Comparison of ENCODE assay signal across 8 mouse cellular contexts in the genomic region with DNA sequence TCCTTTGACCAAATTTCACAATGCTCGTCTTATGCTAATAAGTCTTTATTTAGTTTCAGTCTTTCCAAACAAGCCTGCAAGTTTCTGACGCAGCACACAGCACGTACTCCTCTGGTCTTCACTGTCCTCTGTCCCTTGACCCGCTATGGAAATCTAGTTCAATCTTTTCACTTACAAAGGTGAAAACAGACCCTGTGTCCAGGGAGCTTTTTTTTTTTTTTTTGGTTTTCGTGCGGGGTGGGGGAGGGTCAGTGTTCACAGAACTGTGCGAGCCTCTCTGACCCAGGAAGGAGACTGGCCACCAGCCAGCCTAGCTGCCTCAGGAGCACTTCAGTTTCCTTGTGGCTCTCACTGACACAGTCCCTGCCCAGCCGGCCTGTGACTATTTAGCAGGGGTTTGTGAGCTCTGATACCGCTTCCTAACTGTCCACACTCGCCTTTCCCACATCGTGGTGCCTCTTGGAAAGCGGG. TPM values are rescaled to one million over a fixed set of nuclear protein-coding genes. Genes with fewer than 3 reads are reported as not detected.
DNase-seq lines count a peak whose midpoint lies in the region; ATAC-seq and TF ChIP-seq lines count a peak whose summit lies in the region.

No protein-coding gene starts in this region.

- no peaks in the 10 kb centered on the region for H3K79me2 ChIP-seq in myocyte (ENCODE audit: control insufficient read depth, insufficient read depth)

- WGBS in forebrain, embryonic 10.5 days: 14% methylated on average over 12 of the region's 12 CpGs
- WGBS in heart, embryonic 14.5 days: 5% methylated on average over 12 of the region's 12 CpGs
- WGBS in kidney, embryonic 16.5 days: 15% methylated on average over 12 of the region's 12 CpGs
- 11% methylated on average over 12 of the region's 12 CpGs for WGBS in liver, embryonic 14.5 days (ENCODE audit: insufficient replicate concordance)
- WGBS in stomach, embryonic 15.5 days: 15% methylated on average over 12 of the region's 12 CpGs

- H3K27ac ChIP-seq in forebrain, embryonic 10.5 days: peak overlapping the region; percentile 71
- H3K27ac ChIP-seq in heart, embryonic 14.5 days (replicated peaks in 1 of 2; ENCODE audit: control insufficient read depth in 1 of 2, insufficient read depth in 1 of 2, low read depth in 2 of 2, low read length in 2 of 2): peak overlapping the region; percentile 59 to 72
- H3K27ac ChIP-seq in kidney, embryonic 16.5 days (ENCODE audit: low read length): 0 out of 2 replicates have a peak overlapping the region, but pooled peaks have one; percentile 1
- no peak overlapping the region; the same call in 1 of the 2 replicates for H3K27ac ChIP-seq in liver, embryonic 14.5 days
- peak overlapping the region; percentile 31; the same call in 1 of the 2 replicates for H3K27ac ChIP-seq in stomach, embryonic 15.5 days

- TF ChIP-seq POLR2A in myocyte (IDR thresholded peaks at IDR 0.05; ENCODE audit: insufficient read length, low read depth): no peak

- H3K4me1 ChIP-seq in forebrain, embryonic 10.5 days: peaks cover 27% of the 10 kb centered on the region
- H3K4me1 ChIP-seq in heart, embryonic 14.5 days (ENCODE audit: control insufficient read depth in 2 of 2, insufficient read depth in 2 of 2, low read length in 2 of 2): peaks cover 11 to 15% of the 10 kb centered on the region in 2 experiments
- peaks cover 29% of the 10 kb centered on the region for H3K4me1 ChIP-seq in kidney, embryonic 16.5 days (ENCODE audit: insufficient read depth, low read length)
- peaks cover 0 to 12% of the 10 kb centered on the region in 2 experiments; a peak in 3 of 4 replicates for H3K4me1 ChIP-seq in liver, embryonic 14.5 days (replicated peaks; ENCODE audit: control insufficient read depth in 2 of 2, insufficient read depth in 2 of 2, low read length in 1 of 2)
- H3K4me1 ChIP-seq in stomach, embryonic 15.5 days: 0 out of 2 replicates have a peak, but pooled peaks cover 5% of the 10 kb centered on the region

- no peak overlapping the region for H3ac ChIP-seq in myocyte (ENCODE audit: control insufficient read depth, insufficient read length)

- peak overlapping the region; percentile 26; the same call in 1 of the 2 replicates for H3K4me3 ChIP-seq in forebrain, embryonic 10.5 days
- H3K4me3 ChIP-seq in heart, embryonic 14.5 days (ENCODE audit: control insufficient read depth in 1 of 2, insufficient read depth in 1 of 2, low read depth in 1 of 2, low read length in 2 of 2): peak overlapping the region; percentile 34 to 39
- H3K4me3 ChIP-seq in kidney, embryonic 16.5 days (ENCODE audit: low read length): peak overlapping the region; percentile 18
- H3K4me3 ChIP-seq in liver, embryonic 14.5 days (ENCODE audit: insufficient read depth in 1 of 2, low read depth in 2 of 2, low read length in 2 of 2): peak overlapping the region; percentile 5 to 44; a peak in 2 of 4 replicates
- no peak overlapping the region for H3K4me3 ChIP-seq in myocyte
- H3K4me3 ChIP-seq in stomach, embryonic 15.5 days (replicated peaks): peak overlapping the region; percentile 24; the same call in 1 of the 2 replicates

- H3K27me3 ChIP-seq in forebrain, embryonic 10.5 days (ENCODE audit: poor library complexity, severe bottlenecking): peaks cover 14% of the 10 kb centered on the region
- H3K27me3 ChIP-seq in heart, embryonic 14.5 days (ENCODE audit: control insufficient read depth, insufficient read depth, low read length): no peaks in the 10 kb centered on the region
- H3K27me3 ChIP-seq in kidney, embryonic 16.5 days (ENCODE audit: insufficient read depth, low read length): no peaks in the 10 kb centered on the region
- H3K27me3 ChIP-seq in liver, embryonic 14.5 days (ENCODE audit: control insufficient read depth, insufficient read depth, low read length): no peaks in the 10 kb centered on the region
- H3K27me3 ChIP-seq in myocyte (ENCODE audit: control insufficient read depth, insufficient read depth, insufficient read length): no peaks in the 10 kb centered on the region
- H3K27me3 ChIP-seq in stomach, embryonic 15.5 days (replicated peaks): no peaks in the 10 kb centered on the region

- DNase-seq in thymus, postnatal 4 days: peak; percentile 48
- no peak for DNase-seq in thymus, postnatal 0 days (ENCODE audit: low spot score)
- peak; percentile 32 for DNase-seq in forebrain, embryonic 10.5 days (ENCODE audit: extremely low spot score, low spot score)
- no peak for DNase-seq in liver, embryonic 14.5 days (ENCODE audit: low read depth in 3 of 3, low spot score in 3 of 3)

- no peaks in the 10 kb centered on the region for H3K9me3 ChIP-seq in forebrain, embryonic 10.5 days
- H3K9me3 ChIP-seq in heart, embryonic 14.5 days (ENCODE audit: control insufficient read depth, low read length): no peaks in the 10 kb centered on the region
- H3K9me3 ChIP-seq in kidney, embryonic 16.5 days (ENCODE audit: low read length): no peaks in the 10 kb centered on the region
- H3K9me3 ChIP-seq in liver, embryonic 14.5 days (ENCODE audit: control insufficient read depth, low read length): no peaks in the 10 kb centered on the region
- no peaks in the 10 kb centered on the region for H3K9me3 ChIP-seq in stomach, embryonic 15.5 days

- no peak for TF ChIP-seq EP300 in liver, embryonic 14.5 days (IDR thresholded peaks at IDR 0.05; ENCODE audit: low read depth)

- no peak; the same call in 1 of the 2 replicates for ATAC-seq in heart, embryonic 14.5 days (ENCODE audit: insufficient number of reproducible peaks, insufficient read depth, low FRiP score, low read depth)
- peak; percentile 84; the same call in 1 of the 2 replicates for ATAC-seq in kidney, embryonic 16.5 days (ENCODE audit: low FRiP score, low TSS enrichment)
- peak; percentile 44 for ATAC-seq in liver, embryonic 14.5 days (ENCODE audit: insufficient read depth)
- ATAC-seq in stomach, embryonic 15.5 days (ENCODE audit: insufficient read depth, low FRiP score, low read depth): peak; percentile 65; the same call in 1 of the 2 replicates

- no peaks in the 10 kb centered on the region for H3K36me3 ChIP-seq in forebrain, embryonic 10.5 days (replicated peaks)
- no peaks in the 10 kb centered on the region for H3K36me3 ChIP-seq in heart, embryonic 14.5 days (ENCODE audit: control insufficient read depth, insufficient read depth, low read length)
- H3K36me3 ChIP-seq in kidney, embryonic 16.5 days (ENCODE audit: insufficient read depth, low read length): no peaks in the 10 kb centered on the region
- H3K36me3 ChIP-seq in liver, embryonic 14.5 days (replicated peaks; ENCODE audit: control insufficient read depth, insufficient read depth, low read depth): no peaks in the 10 kb centered on the region
- H3K36me3 ChIP-seq in myocyte (ENCODE audit: control insufficient read depth, insufficient read depth): no peaks in the 10 kb centered on the region
- H3K36me3 ChIP-seq in stomach, embryonic 15.5 days: no peaks in the 10 kb centered on the region

- H3K9ac ChIP-seq in heart, embryonic 14.5 days (ENCODE audit: low read length): peak overlapping the region; percentile 69
- peak overlapping the region; percentile 53; the same call in 1 of the 2 replicates for H3K9ac ChIP-seq in kidney, embryonic 16.5 days (replicated peaks; ENCODE audit: low read length)
- H3K9ac ChIP-seq in liver, embryonic 14.5 days (replicated peaks): no peak overlapping the region
- no peak overlapping the region for H3K9ac ChIP-seq in stomach, embryonic 15.5 days

- no peak for TF ChIP-seq CTCF in liver, embryonic 14.5 days (IDR thresholded peaks at IDR 0.05; ENCODE audit: low read depth)

- H3K4me2 ChIP-seq in heart, embryonic 14.5 days (ENCODE audit: low read length): peak overlapping the region; percentile 62
- H3K4me2 ChIP-seq in kidney, embryonic 16.5 days (replicated peaks; ENCODE audit: low read depth, low read length): peak overlapping the region; percentile 36
- peak overlapping the region; percentile 32 for H3K4me2 ChIP-seq in liver, embryonic 14.5 days (ENCODE audit: low read depth)
- peak overlapping the region; percentile 18 for H3K4me2 ChIP-seq in myocyte (ENCODE audit: low read depth)
- H3K4me2 ChIP-seq in stomach, embryonic 15.5 days: peak overlapping the region; percentile 45

TF ChIP-seq in myocyte, 11 proteins besides CTCF, POLR2A, EP300 and RAD21 (continues in another document):
- TF ChIP-seq MYOD1 (IDR thresholded peaks at IDR 0.05; ENCODE audit: control insufficient read depth in 1 of 3, insufficient read length in 2 of 3, low read depth in 2 of 3) (no peak), MYOG (IDR thresholded peaks at IDR 0.05; ENCODE audit: control insufficient read depth in 1 of 3, insufficient read depth in 1 of 3, insufficient read length in 2 of 3, low read depth in 2 of 3) (no peak), SRF (IDR thresholded peaks at IDR 0.05; ENCODE audit: control insufficient read depth, insufficient read length, low read depth) (no peak), USF1 (IDR thresholded peaks at IDR 0.05; ENCODE audit: low read depth) (no peak), REST (IDR thresholded peaks at IDR 0.05; ENCODE audit: insufficient read depth, insufficient read length) (no peak), MAX (IDR thresholded peaks at IDR 0.05; ENCODE audit: low read depth) (no peak), POLR2AphosphoS2 (IDR thresholded peaks at IDR 0.05; ENCODE audit: insufficient read length, low read depth) (no peak)

RNA-seq across cellular contexts. Expression of a gene that starts 16.6 kb away (rescaled TPM):
- 459 and 475 TPM in 2 replicates for polyA plus RNA-seq in thymus, postnatal 0 days (2015; fragmentation: Nextera tagmentation; extraction: Ambion mirVana)
- polyA plus RNA-seq in forebrain, embryonic 10.5 days (2016; fragmentation: Nextera tagmentation; extraction: Ambion mirVana): 514 and 531 TPM in 2 replicates
- 330 and 349 TPM in 2 replicates for polyA plus RNA-seq in heart, embryonic 14.5 days (2014; fragmentation: Nextera tagmentation; extraction: Ambion mirVana)
- polyA plus RNA-seq in kidney, embryonic 16.5 days (2015; fragmentation: Nextera tagmentation; extraction: Ambion mirVana): 425 and 430 TPM in 2 replicates
- 94.7 and 146 TPM in 2 replicates for polyA plus RNA-seq in liver, embryonic 14.5 days (2012; rRNA removed)
- 281 and 289 TPM in 2 replicates for polyA plus RNA-seq in liver, embryonic 14.5 days (2014; fragmentation: Nextera tagmentation; extraction: Ambion mirVana)
- polyA plus RNA-seq in myocyte (2012; fragmentation: generic; extraction: Trizol): 104 TPM
- polyA plus RNA-seq in stomach, embryonic 15.5 days (2015; fragmentation: Nextera tagmentation; extraction: Ambion mirVana): 378 and 379 TPM in 2 replicates

RNA-seq across cellular contexts. Expression of a gene that starts 38.0 kb away (rescaled TPM):
- polyA plus RNA-seq in thymus, postnatal 0 days (2015; fragmentation: Nextera tagmentation; extraction: Ambion mirVana): 93.8 and 98.9 TPM in 2 replicates
- 89.8 and 94.0 TPM in 2 replicates for polyA plus RNA-seq in forebrain, embryonic 10.5 days (2016; fragmentation: Nextera tagmentation; extraction: Ambion mirVana)
- polyA plus RNA-seq in heart, embryonic 14.5 days (2014; fragmentation: Nextera tagmentation; extraction: Ambion mirVana): 85.0 and 88.9 TPM in 2 replicates
- 134 and 140 TPM in 2 replicates for polyA plus RNA-seq in kidney, embryonic 16.5 days (2015; fragmentation: Nextera tagmentation; extraction: Ambion mirVana)
- 16.0 and 28.1 TPM in 2 replicates for polyA plus RNA-seq in liver, embryonic 14.5 days (2012; rRNA removed)
- polyA plus RNA-seq in liver, embryonic 14.5 days (2014; fragmentation: Nextera tagmentation; extraction: Ambion mirVana): 48.9 and 55.0 TPM in 2 replicates
- 52.4 TPM for polyA plus RNA-seq in myocyte (2012; fragmentation: generic; extraction: Trizol)
- polyA plus RNA-seq in stomach, embryonic 15.5 days (2015; fragmentation: Nextera tagmentation; extraction: Ambion mirVana): 111 and 127 TPM in 2 replicates

Comparison
In these comparisons a context has a peak if more than half of its experiments do, and no peak if none do; other contexts are left out.
1. DNase-seq: peak in thymus, postnatal 4 days (single experiment) and forebrain, embryonic 10.5 days (single experiment); none in thymus, postnatal 0 days (single experiment) and liver, embryonic 14.5 days (0 of 3).
2. H3K9ac ChIP-seq: peak in heart, embryonic 14.5 days (single experiment) and kidney, embryonic 16.5 days (single experiment); none in liver, embryonic 14.5 days (single experiment) and stomach, embryonic 15.5 days (single experiment).
3. Peak in every context shown above with its lines, with median percentiles within 50 percentile points of each other: H3K4me2 ChIP-seq.